ENCODE assay signal across 9 mouse cellular contexts in the genomic region with DNA sequence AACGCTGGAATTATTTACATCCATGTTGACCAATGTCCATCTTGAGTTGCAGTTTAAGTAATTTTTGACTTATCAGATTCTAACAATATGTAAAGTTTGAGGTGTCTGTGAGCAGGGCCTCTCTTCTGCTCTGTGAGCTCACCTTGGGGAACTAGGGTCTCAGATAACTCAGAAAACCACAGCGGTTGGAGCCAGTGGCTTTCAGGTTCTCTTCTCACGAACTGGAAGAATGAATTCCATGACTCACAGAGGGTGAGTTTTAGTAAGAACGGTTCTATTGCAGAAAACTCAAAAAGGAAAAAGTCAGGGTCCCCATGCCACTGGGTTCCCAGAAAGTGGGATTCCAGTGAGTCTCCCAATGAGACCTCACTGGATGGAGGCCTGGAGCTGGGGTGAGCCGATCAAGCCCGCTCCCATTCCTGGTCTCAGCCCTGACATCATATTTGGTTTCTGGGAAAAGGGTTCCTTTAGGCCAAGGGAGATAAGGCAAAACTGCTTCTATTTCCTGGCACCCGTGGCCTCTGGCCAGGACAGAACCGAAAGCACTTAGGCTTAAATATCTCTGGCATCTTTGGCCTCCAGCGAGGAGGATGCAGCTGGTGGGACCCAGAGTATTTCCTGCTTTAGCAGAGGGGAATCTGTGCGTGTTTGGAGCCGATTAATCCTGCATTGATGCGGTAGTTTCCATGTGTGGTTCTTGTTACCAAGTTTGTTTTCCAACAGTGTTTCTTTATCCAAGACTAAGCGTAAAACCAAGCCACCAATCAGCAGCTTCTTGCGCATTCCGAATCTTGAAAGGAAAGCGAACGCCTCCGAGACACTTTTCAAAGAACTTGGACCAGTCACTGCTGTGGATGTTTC.
DNase-seq lines count a peak whose midpoint lies in the region; ATAC-seq and TF ChIP-seq lines count a peak whose summit lies in the region.
"Had no signal": no experiment of that assay in that cellular context is flagged by ENCODE, and none has a peak within 500 bp of the region (broad histone marks: within the 10 kb centered on the region; RNA-seq: fewer than 3 reads in every experiment).

No protein-coding gene starts in this region.

- H3K4me2 ChIP-seq in kidney, embryonic 14.5 days (replicated peaks; ENCODE audit: low read depth, low read length), result no peak overlapping the region
- 0 out of 2 replicates have a peak overlapping the region, but pooled peaks have one; percentile 1 for H3K4me2 ChIP-seq in kidney, postnatal 0 days (ENCODE audit: low read length)
- H3K4me2 ChIP-seq in forebrain, embryonic 13.5 days, result no peak overlapping the region
- H3K4me2 ChIP-seq: midbrain, embryonic 12.5 days had no signal

- no peak overlapping the region for H3K9ac ChIP-seq in kidney, embryonic 14.5 days (ENCODE audit: low read depth, low read length)
- no peak overlapping the region for H3K9ac ChIP-seq in kidney, postnatal 0 days (ENCODE audit: low read depth, low read length)
- H3K9ac ChIP-seq in forebrain, embryonic 13.5 days, result no peak overlapping the region
- H3K9ac ChIP-seq: midbrain, embryonic 12.5 days had no signal

- intact Hi-C loops in left cerebral cortex, postnatal 25 days (cut with DNase I), result no loop called here

- 0 out of 2 replicates have a peak, but pooled peaks cover 4% of the 10 kb centered on the region for H3K4me1 ChIP-seq in kidney, embryonic 14.5 days (ENCODE audit: control insufficient read depth, insufficient read depth, low read length)
- H3K4me1 ChIP-seq in kidney, postnatal 0 days (replicated peaks; ENCODE audit: insufficient read depth, low read length), result no peaks in the 10 kb centered on the region
- H3K4me1 ChIP-seq in megakaryocyte, embryonic 14.5 days, result peaks cover 64% of the 10 kb centered on the region
- H3K4me1 ChIP-seq in forebrain, embryonic 13.5 days, result peaks cover 13% of the 10 kb centered on the region

- ATAC-seq in kidney, embryonic 14.5 days (ENCODE audit: low FRiP score, low TSS enrichment), result no peak
- no peak for ATAC-seq in kidney, postnatal 0 days (replicated peaks; ENCODE audit: low FRiP score, low read depth)
- no peak for ATAC-seq in cerebellum, adult (ENCODE audit: insufficient number of reproducible peaks, low FRiP score, low TSS enrichment)
- ATAC-seq in forebrain, embryonic 13.5 days, result no peak

- DNase-seq in kidney, adult 11 months, result peak; percentile 72
- DNase-seq in heart, adult 18-20 months, result peak; percentile 75 to 84
- peak; percentile 55 for DNase-seq in kidney, postnatal 0 days (ENCODE audit: low spot score)
- no peak for DNase-seq in left cerebral cortex, postnatal 25 days (ENCODE audit: low spot score in 2 of 2)

- H3K36me3 ChIP-seq in kidney, embryonic 14.5 days (ENCODE audit: control insufficient read depth, insufficient read depth, low read length), result no peaks in the 10 kb centered on the region
- H3K36me3 ChIP-seq in kidney, postnatal 0 days (ENCODE audit: insufficient read depth, low read length), result no peaks in the 10 kb centered on the region
- no peaks in the 10 kb centered on the region for H3K36me3 ChIP-seq in megakaryocyte, embryonic 14.5 days (replicated peaks; ENCODE audit: low read length)
- H3K36me3 ChIP-seq in forebrain, embryonic 13.5 days (ENCODE audit: poor library complexity, severe bottlenecking), result no peaks in the 10 kb centered on the region
- H3K36me3 ChIP-seq: midbrain, embryonic 12.5 days had no signal

- H3K9me3 ChIP-seq in kidney, embryonic 14.5 days (ENCODE audit: control insufficient read depth, low read length), result no peaks in the 10 kb centered on the region
- H3K9me3 ChIP-seq in kidney, postnatal 0 days (replicated peaks; ENCODE audit: low read length), result no peaks in the 10 kb centered on the region
- 0 out of 2 replicates have a peak, but pooled peaks cover 3% of the 10 kb centered on the region for H3K9me3 ChIP-seq in megakaryocyte, embryonic 14.5 days
- no peaks in the 10 kb centered on the region for H3K9me3 ChIP-seq in forebrain, embryonic 13.5 days (replicated peaks)
- H3K9me3 ChIP-seq: midbrain, embryonic 12.5 days had no signal

- no peak for TF ChIP-seq CTCF in kidney, postnatal 0 days (IDR thresholded peaks at IDR 0.05; ENCODE audit: low read depth)

- H3K27ac ChIP-seq in kidney, embryonic 14.5 days (ENCODE audit: low read depth, low read length), result no peak overlapping the region
- peak overlapping the region; percentile 36; the same call in 1 of the 2 replicates for H3K27ac ChIP-seq in kidney, postnatal 0 days
- no peak overlapping the region for H3K27ac ChIP-seq in forebrain, embryonic 13.5 days
- H3K27ac ChIP-seq: midbrain, embryonic 12.5 days had no signal

- H3K4me3 ChIP-seq in kidney, embryonic 14.5 days (ENCODE audit: low read length), result no peak overlapping the region
- no peak overlapping the region for H3K4me3 ChIP-seq in kidney, postnatal 0 days (replicated peaks; ENCODE audit: low read depth, low read length)
- H3K4me3 ChIP-seq in megakaryocyte, embryonic 14.5 days (replicated peaks), result peak overlapping the region; percentile 87
- no peak overlapping the region for H3K4me3 ChIP-seq in forebrain, embryonic 13.5 days
- H3K4me3 ChIP-seq: midbrain, embryonic 12.5 days had no signal

- 78% methylated on average over 18 of the region's 18 CpGs for WGBS in kidney, embryonic 14.5 days
- WGBS in kidney, postnatal 0 days, result 66% methylated on average over 18 of the region's 18 CpGs
- 89% methylated on average over 18 of the region's 18 CpGs for WGBS in forebrain, embryonic 13.5 days

- no peaks in the 10 kb centered on the region for H3K27me3 ChIP-seq in kidney, embryonic 14.5 days (ENCODE audit: control insufficient read depth, insufficient read depth, low read length)
- H3K27me3 ChIP-seq in kidney, postnatal 0 days (ENCODE audit: insufficient read depth, low read length), result no peaks in the 10 kb centered on the region
- H3K27me3 ChIP-seq in megakaryocyte, embryonic 14.5 days (replicated peaks), result no peaks in the 10 kb centered on the region
- no peaks in the 10 kb centered on the region for H3K27me3 ChIP-seq in forebrain, embryonic 13.5 days
- H3K27me3 ChIP-seq: midbrain, embryonic 12.5 days had no signal

Comparison
In these comparisons a context has a peak if more than half of its experiments do, and no peak if none do; other contexts are left out.
1. DNase-seq: peak in kidney, adult 11 months (single experiment), heart, adult 18-20 months (2 of 2) and kidney, postnatal 0 days (single experiment); none in left cerebral cortex, postnatal 25 days (0 of 2).